ENCODE assay signal across 27 mouse cellular contexts in genomic region chr13:104024275-104024674, GRCm38 (mm10).
DNase-seq lines count a peak whose midpoint lies in the region; ATAC-seq and TF ChIP-seq lines count a peak whose summit lies in the region.
"Had no signal": no experiment of that assay in that cellular context is flagged by ENCODE, and none has a peak within 500 bp of the region (broad histone marks: within the 10 kb centered on the region; RNA-seq: fewer than 3 reads in every experiment).

No protein-coding gene starts in this region.

- H3K9ac ChIP-seq in stomach, embryonic 14.5 days (replicated peaks; ENCODE audit: low read depth, low read length): no peak overlapping the region
- H3K9ac ChIP-seq in stomach, postnatal 0 days (ENCODE audit: low read length): no peak overlapping the region
- H3K9ac ChIP-seq in intestine, postnatal 0 days (ENCODE audit: low read depth, low read length): no peak overlapping the region
- H3K9ac ChIP-seq in forebrain, embryonic 16.5 days (replicated peaks; ENCODE audit: low read depth, low read length): no peak overlapping the region
- H3K9ac ChIP-seq: hindbrain, embryonic 13.5 days; limb, embryonic 13.5 days; liver, embryonic 14.5 days; lung, embryonic 14.5 days; neural tube, embryonic 13.5 days had no signal

- H3K4me3 ChIP-seq in layer of hippocampus, adult 2 months: no peak overlapping the region
- no peak overlapping the region for H3K4me3 ChIP-seq in stomach, embryonic 14.5 days (ENCODE audit: low read depth, low read length)
- H3K4me3 ChIP-seq in stomach, postnatal 0 days (ENCODE audit: low read depth, low read length): no peak overlapping the region
- no peak overlapping the region for H3K4me3 ChIP-seq in intestine, postnatal 0 days (ENCODE audit: low read depth, low read length)
- H3K4me3 ChIP-seq in forebrain, embryonic 16.5 days (replicated peaks; ENCODE audit: low read length): no peak overlapping the region
- H3K4me3 ChIP-seq in limb, embryonic 10.5 days: no peak overlapping the region
- H3K4me3 ChIP-seq: gastrocnemius, adult 2 months; hindbrain, embryonic 13.5 days; neural tube, embryonic 13.5 days had no signal

- no peak for TF ChIP-seq EP300 in stomach, postnatal 0 days (optimal IDR thresholded peaks at IDR 0.05)

- peak overlapping the region; percentile 77; the same call in 1 of the 2 replicates for H3K27ac ChIP-seq in layer of hippocampus, adult 2 months
- peak overlapping the region; percentile 29; the same call in 1 of the 2 replicates for H3K27ac ChIP-seq in stomach, embryonic 14.5 days (ENCODE audit: low read length)
- H3K27ac ChIP-seq in stomach, postnatal 0 days (replicated peaks): no peak overlapping the region
- H3K27ac ChIP-seq in intestine, postnatal 0 days (ENCODE audit: low read depth, low read length): peak overlapping the region; percentile 95
- no peak overlapping the region for H3K27ac ChIP-seq in forebrain, embryonic 16.5 days (ENCODE audit: low read length)
- H3K27ac ChIP-seq in limb, embryonic 10.5 days: no peak overlapping the region
- H3K27ac ChIP-seq: liver, embryonic 14.5 days had no signal

- DNase-seq in layer of hippocampus, adult 2 months (ENCODE audit: low spot score in 2 of 2): no peak
- DNase-seq in layer of hippocampus, postnatal 10 days (ENCODE audit: low spot score in 2 of 2): no peak
- no peak for DNase-seq in stomach, postnatal 0 days (ENCODE audit: low spot score)
- DNase-seq in limb, embryonic 10.5 days (ENCODE audit: low spot score): no peak
- DNase-seq: adrenal gland, postnatal 14 days; B cell, adult 2 months; cerebellum, adult 11-12 months; gastrocnemius, adult 2 months; gastrocnemius, postnatal 36 days; heart, adult 18-20 months; kidney, adult 2 months; lung, postnatal 36 days; right cerebral cortex, postnatal 4 days; thymus, postnatal 14 days had no signal

- no peaks in the 10 kb centered on the region for H3K36me3 ChIP-seq in stomach, embryonic 14.5 days (ENCODE audit: control insufficient read depth, insufficient read depth, low read length)
- no peaks in the 10 kb centered on the region for H3K36me3 ChIP-seq in stomach, postnatal 0 days (ENCODE audit: control insufficient read depth, insufficient read depth, low read length)
- H3K36me3 ChIP-seq in intestine, postnatal 0 days (ENCODE audit: control insufficient read depth, insufficient read depth): no peaks in the 10 kb centered on the region
- peaks cover 3% of the 10 kb centered on the region; the same call in 1 of the 2 replicates for H3K36me3 ChIP-seq in forebrain, embryonic 16.5 days (ENCODE audit: control insufficient read depth, insufficient read depth)
- peaks cover 8% of the 10 kb centered on the region; the same call in 1 of the 2 replicates for H3K36me3 ChIP-seq in limb, embryonic 10.5 days
- H3K36me3 ChIP-seq: limb, embryonic 13.5 days had no signal

- no peak for TF ChIP-seq CTCF in layer of hippocampus, adult 2 months (conservative IDR thresholded peaks at IDR 0.05)
- no peak for TF ChIP-seq CTCF in stomach, postnatal 0 days (IDR thresholded peaks at IDR 0.05; ENCODE audit: low read depth)
- TF ChIP-seq CTCF in intestine, postnatal 0 days (IDR thresholded peaks at IDR 0.05; ENCODE audit: low read depth): no peak

- no peak for ATAC-seq in stomach, embryonic 14.5 days (ENCODE audit: insufficient number of reproducible peaks, insufficient read depth, low FRiP score, low read depth)
- ATAC-seq in stomach, postnatal 0 days (ENCODE audit: low FRiP score, low TSS enrichment): no peak
- no peak for ATAC-seq in intestine, postnatal 0 days
- ATAC-seq in forebrain, embryonic 16.5 days: no peak
- ATAC-seq: activated CD4-positive, CD25-positive, alpha-beta regulatory T cell, adult 4 months; midbrain, embryonic 16.5 days had no signal

- peaks cover 14% of the 10 kb centered on the region for H3K4me1 ChIP-seq in stomach, embryonic 14.5 days (ENCODE audit: control insufficient read depth, insufficient read depth, low read length)
- H3K4me1 ChIP-seq in stomach, postnatal 0 days (replicated peaks; ENCODE audit: control insufficient read depth, insufficient read depth): no peaks in the 10 kb centered on the region; the same call in 1 of the 2 replicates
- H3K4me1 ChIP-seq in intestine, postnatal 0 days (replicated peaks; ENCODE audit: control insufficient read depth, insufficient read depth, low read length): 0 out of 2 replicates have a peak, but pooled peaks cover 6% of the 10 kb centered on the region
- peaks cover 5% of the 10 kb centered on the region for H3K4me1 ChIP-seq in forebrain, embryonic 16.5 days (replicated peaks; ENCODE audit: control insufficient read depth, insufficient read depth, low read length)
- H3K4me1 ChIP-seq in limb, embryonic 10.5 days: peaks cover 25% of the 10 kb centered on the region

- 68% methylated on average over 2 of the region's 2 CpGs for WGBS in stomach, embryonic 14.5 days
- 68% methylated on average over 2 of the region's 2 CpGs for WGBS in stomach, postnatal 0 days
- 62% methylated on average over 2 of the region's 2 CpGs for whole genome bisulfite sequencing in intestine, postnatal 0 days
- 82% methylated on average over 2 of the region's 2 CpGs for WGBS in forebrain, embryonic 16.5 days
- 83% methylated on average over 2 of the region's 2 CpGs for WGBS in limb, embryonic 10.5 days

- no peak overlapping the region for H3K4me2 ChIP-seq in stomach, embryonic 14.5 days (replicated peaks; ENCODE audit: low read depth, low read length)
- H3K4me2 ChIP-seq in stomach, postnatal 0 days (replicated peaks; ENCODE audit: low read depth): no peak overlapping the region
- H3K4me2 ChIP-seq in intestine, postnatal 0 days (replicated peaks; ENCODE audit: low read depth): no peak overlapping the region
- H3K4me2 ChIP-seq in forebrain, embryonic 16.5 days (ENCODE audit: low read length): no peak overlapping the region
- H3K4me2 ChIP-seq: heart, embryonic 11.5 days; hindbrain, embryonic 13.5 days; lung, embryonic 14.5 days; midbrain, embryonic 11.5 days; neural tube, embryonic 13.5 days had no signal

- H3K27me3 ChIP-seq in stomach, embryonic 14.5 days (ENCODE audit: control insufficient read depth, insufficient read depth, low read length): no peaks in the 10 kb centered on the region
- H3K27me3 ChIP-seq in stomach, postnatal 0 days (ENCODE audit: control insufficient read depth, insufficient read depth, low read length): no peaks in the 10 kb centered on the region
- H3K27me3 ChIP-seq in intestine, postnatal 0 days (replicated peaks; ENCODE audit: control insufficient read depth, insufficient read depth, low read length): no peaks in the 10 kb centered on the region
- H3K27me3 ChIP-seq in forebrain, embryonic 16.5 days (replicated peaks; ENCODE audit: control insufficient read depth, insufficient read depth, low read length): no peaks in the 10 kb centered on the region
- H3K27me3 ChIP-seq in limb, embryonic 10.5 days (ENCODE audit: low read depth, poor library complexity, severe bottlenecking): no peaks in the 10 kb centered on the region
- H3K27me3 ChIP-seq: CH12.LX had no signal

- H3K9me3 ChIP-seq in stomach, embryonic 14.5 days (ENCODE audit: control insufficient read depth, low read depth, low read length): no peaks in the 10 kb centered on the region
- H3K9me3 ChIP-seq in stomach, postnatal 0 days (ENCODE audit: control insufficient read depth, low read length): no peaks in the 10 kb centered on the region
- H3K9me3 ChIP-seq in intestine, postnatal 0 days (ENCODE audit: control insufficient read depth): no peaks in the 10 kb centered on the region
- H3K9me3 ChIP-seq in forebrain, embryonic 16.5 days (ENCODE audit: control insufficient read depth, low read length): no peaks in the 10 kb centered on the region
- H3K9me3 ChIP-seq in limb, embryonic 10.5 days (replicated peaks): no peaks in the 10 kb centered on the region; the same call in 1 of the 2 replicates
- H3K9me3 ChIP-seq: hindbrain, embryonic 13.5 days; limb, embryonic 13.5 days had no signal

Comparison
In these comparisons a context has a peak if more than half of its experiments do, and no peak if none do; other contexts are left out.
1. H3K27ac ChIP-seq: peak in layer of hippocampus, adult 2 months (single experiment), stomach, embryonic 14.5 days (single experiment) and intestine, postnatal 0 days (single experiment); none in stomach, postnatal 0 days (single experiment), forebrain, embryonic 16.5 days (single experiment) and limb, embryonic 10.5 days (single experiment).